Mouse (Mus musculus) CH12.LX (cell line): ENCODE measurements at regions not wholly inside any gene's neighbourhood (a gene's known extent, or its start where the extent isn't known, plus 50 kb on each side); places are given as distances from the start of the nearest gene placed in this dataset.

Source experiments
- BHLHE40 ChIP-seq: IDR thresholded peaks from 2 replicates; pipeline ENCODE4 v1.6.1; 2011; ENCODE audit warnings: mild to moderate bottlenecking, low read depth, low read length, improper control_type of control experiment
- ELF1 ChIP-seq: IDR thresholded peaks from 2 replicates; pipeline ENCODE4 v1.6.1; 2014; ENCODE audit warnings: low read depth, mild to moderate bottlenecking, inconsistent platforms, low read length, improper control_type of control experiment
- KAT2A ChIP-seq: IDR thresholded peaks from 2 replicates; pipeline ENCODE4 v1.6.1; 2012; ENCODE audit warnings: low read length, improper control_type of control experiment, inconsistent platforms; ENCODE audit not compliant: insufficient replicate concordance
- MAFK ChIP-seq: IDR thresholded peaks from 2 replicates; pipeline ENCODE4 v1.6.1; 2011; ENCODE audit warnings: low read length, improper control_type of control experiment; ENCODE audit not compliant: insufficient replicate concordance
- MAX ChIP-seq: IDR thresholded peaks from 2 replicates; pipeline ENCODE4 v1.6.1; 2011; ENCODE audit warnings: low read length, improper control_type of control experiment
- MEF2A ChIP-seq: IDR thresholded peaks from 2 replicates; pipeline ENCODE4 v1.6.1; 2014; ENCODE audit warnings: low read depth, mild to moderate bottlenecking, inconsistent platforms, low read length, improper control_type of control experiment, borderline replicate concordance
- NRF1 ChIP-seq: IDR thresholded peaks from 2 replicates; pipeline ENCODE4 v1.6.1; 2014; ENCODE audit warnings: low read depth, mild to moderate bottlenecking, inconsistent platforms, low read length, improper control_type of control experiment, moderate library complexity
- POLR2A ChIP-seq: IDR thresholded peaks from 2 replicates; pipeline ENCODE4 v1.6.1; 2011; ENCODE audit warnings: low read depth, mild to moderate bottlenecking, improper control_type of control experiment, low read length
- SIN3A ChIP-seq: IDR thresholded peaks from 2 replicates; pipeline ENCODE4 v1.6.1; 2012; ENCODE audit warnings: low read length, improper control_type of control experiment, inconsistent platforms
- UBTF ChIP-seq: IDR thresholded peaks from 2 replicates; pipeline ENCODE4 v1.6.1; 2012; ENCODE audit warnings: low read depth, mild to moderate bottlenecking, inconsistent platforms, low read length, improper control_type of control experiment, moderate library complexity
- USF1 ChIP-seq: IDR thresholded peaks from 2 replicates; pipeline ENCODE4 v1.6.1; 2014; ENCODE audit warnings: low read depth, mild to moderate bottlenecking, inconsistent platforms, low read length, improper control_type of control experiment

- no peak for TF ChIP-seq NRF1
- no peak for TF ChIP-seq ELF1
- no peak for TF ChIP-seq MAX
- TF ChIP-seq UBTF: no peak
- no peak for TF ChIP-seq MAFK
- TF ChIP-seq POLR2A: no peak
- no peak for TF ChIP-seq MEF2A
- TF ChIP-seq KAT2A: no peak
- TF ChIP-seq SIN3A: no peak
- TF ChIP-seq BHLHE40: no peak
- no peak for TF ChIP-seq USF1
These were observed 1523.3 kb upstream of the Cdh8 start for GRCm38 (mm10) chr8:100939533-100939932.
